Mouse (Mus musculus) heart, postnatal 25 days (tissue): ENCODE results near the gene Zc3h12c. TPM values are rescaled to one million over a fixed set of nuclear protein-coding genes. Genes with fewer than 3 reads are reported as not detected.
A peak's percentile ranks its signal among the peaks of the same experiment; 100 is the strongest.

Source experiments
- DNase-seq: peaks from one replicate; pipeline ENCODE4 v3.0.0; 2022; ENCODE audit warnings: low spot score
- intact Hi-C: fragments of 180-260 bp; cut with DNase I; formaldehyde crosslinking; loops from one replicate; pipeline ENCODE4 v1.15.1; 2025
- total RNA-seq, 2 experiments: library from RNA; stranded (reverse); gene quantifications; 2 replicates each; pipeline ENCODE4 v1.2.3; 2021

Gene Zc3h12c
- 1 to 10 TPM; 8.1 to 9.2 TPM for total RNA-seq

DNA sequence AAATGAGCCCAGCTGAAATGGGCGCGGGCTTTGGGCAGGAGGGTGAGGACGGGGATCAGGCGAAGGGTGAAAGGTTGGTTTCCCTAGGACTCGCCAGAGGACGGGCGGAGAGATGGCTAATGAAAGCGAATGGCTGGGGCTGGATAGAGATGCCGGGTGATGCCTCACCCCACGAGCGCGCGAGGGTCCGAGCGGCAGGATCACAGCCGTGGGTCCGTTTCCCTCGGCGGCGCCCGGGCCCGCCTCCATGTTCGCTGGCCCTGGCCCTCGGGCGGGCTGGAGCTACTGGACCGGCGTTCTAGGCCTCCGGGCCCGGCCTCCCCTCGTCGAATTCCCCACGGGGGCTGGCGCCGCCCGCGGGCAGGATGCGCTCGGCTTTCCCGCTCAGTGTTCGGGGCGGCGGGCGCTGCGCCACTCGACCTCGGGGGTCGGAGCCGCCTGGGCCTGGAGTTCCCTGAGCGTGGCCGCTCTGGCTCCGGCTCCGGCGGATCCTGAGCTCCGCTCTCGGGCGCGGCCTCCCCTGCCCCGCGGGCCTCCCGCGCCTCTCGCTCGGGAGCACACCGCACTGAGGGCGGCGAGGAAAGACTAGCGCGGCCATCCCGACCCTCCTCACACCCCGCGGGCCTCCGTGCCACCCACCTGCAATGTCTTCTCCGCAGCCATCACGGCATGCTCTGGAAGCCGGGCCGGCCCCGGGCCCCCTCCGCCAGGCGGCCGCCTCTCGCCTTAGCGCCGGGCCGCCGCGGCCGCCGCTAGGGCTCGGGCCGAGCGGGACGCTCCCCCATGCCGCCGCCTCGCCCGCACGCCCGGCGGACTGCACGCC, at the start of gene Zc3h12c:
Zc3h12c (minus strand) TSS at position 710 of the 823 bp plus-strand sequence.
- intact Hi-C loops, result loop anchor here (2.0 to 5.0 kb wide), 3 partner anchors 36 to 206 kb away; partner anchors contain the start of gene Fdx1
- peak; percentile 46 for DNase-seq

DNA sequence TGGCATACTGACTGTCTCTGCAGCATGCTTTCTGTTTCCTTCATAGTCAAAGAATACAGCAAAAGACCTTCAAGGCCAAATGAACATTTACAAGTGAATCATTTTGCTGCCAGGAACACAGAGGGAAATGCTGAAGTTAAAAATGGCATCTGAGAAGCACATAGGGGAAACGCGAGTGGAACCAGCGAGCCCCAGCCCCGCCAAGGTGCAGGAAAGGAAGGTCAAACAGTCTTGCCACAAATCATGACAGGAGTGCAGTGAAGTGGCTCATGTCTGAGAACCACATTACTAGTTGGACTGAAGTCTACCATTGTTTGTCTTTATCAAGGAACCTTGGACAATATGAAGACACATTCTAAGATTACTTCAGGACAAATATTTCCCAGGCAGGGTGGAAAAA, 49.3 kb upstream of the Zc3h12c start:
- intact Hi-C loops, result no loop called here
- no peak for DNase-seq

DNA sequence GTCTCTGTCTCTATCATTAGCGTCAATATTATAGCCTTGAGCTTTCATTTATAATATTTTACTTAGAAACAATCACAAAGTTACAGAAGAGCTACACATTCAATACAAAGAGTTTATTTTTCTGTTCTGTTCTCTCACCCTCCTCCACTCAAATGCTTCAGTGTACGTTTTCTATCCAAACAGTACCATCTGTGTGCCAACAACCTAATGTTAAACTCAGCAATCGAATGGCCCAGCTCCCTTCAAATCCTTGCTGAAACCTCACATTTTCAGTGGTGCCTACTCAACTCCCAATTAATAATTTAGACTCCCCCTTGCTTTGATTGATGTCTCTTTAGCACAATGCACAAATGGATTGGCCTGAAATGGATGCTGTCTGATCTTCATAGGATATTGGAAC, 46.9 kb upstream of the Zc3h12c start:
- intact Hi-C loops, result no loop called here
- DNase-seq, result no peak

DNA sequence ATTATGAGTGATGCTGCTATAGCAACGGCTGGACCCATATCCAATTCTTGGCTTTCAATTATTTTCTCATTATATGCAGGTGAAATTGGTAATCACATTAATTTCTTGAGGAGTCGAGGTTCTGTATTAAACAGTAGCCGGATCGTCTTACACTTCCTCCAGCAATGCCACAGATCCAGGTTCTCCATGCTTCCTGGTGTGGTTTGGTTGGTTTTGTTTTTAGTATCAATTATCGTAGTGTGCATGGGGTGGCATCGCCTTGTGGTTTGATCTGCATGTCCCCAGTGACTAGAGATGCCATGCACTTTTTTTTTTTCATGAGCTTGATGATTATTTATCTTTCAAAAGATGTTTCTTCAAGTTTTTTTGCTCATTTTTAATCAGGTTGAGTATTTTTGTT, 44.0 kb upstream of the Zc3h12c start:
- intact Hi-C loops, result no loop called here
- no peak for DNase-seq

DNA sequence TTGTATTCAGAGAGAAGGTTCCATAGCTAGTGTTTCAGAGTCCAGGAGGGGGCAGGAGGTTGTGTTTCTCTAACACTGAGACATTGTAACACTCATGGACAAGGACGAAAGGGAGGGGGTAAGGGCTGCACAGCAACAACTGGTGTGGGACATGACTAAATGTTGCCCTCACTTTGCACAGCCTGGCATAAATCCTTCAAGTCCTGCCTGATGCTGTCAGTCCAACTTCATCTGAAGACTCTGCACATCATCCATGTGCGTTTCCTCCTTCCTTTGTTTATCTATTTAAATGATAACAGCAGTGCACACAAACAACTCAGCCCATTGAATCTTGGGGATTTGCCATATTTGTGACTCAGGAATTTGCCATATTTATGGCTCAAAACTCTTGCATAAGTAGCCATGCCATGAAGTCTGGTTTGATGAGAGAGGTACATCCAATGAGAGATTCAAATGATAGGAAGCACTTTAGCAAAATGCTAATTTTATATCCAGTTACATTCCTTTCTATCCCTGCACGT, 40.2 kb upstream of the Zc3h12c start:
- intact Hi-C loops, result no loop called here
- DNase-seq, result no peak

DNA sequence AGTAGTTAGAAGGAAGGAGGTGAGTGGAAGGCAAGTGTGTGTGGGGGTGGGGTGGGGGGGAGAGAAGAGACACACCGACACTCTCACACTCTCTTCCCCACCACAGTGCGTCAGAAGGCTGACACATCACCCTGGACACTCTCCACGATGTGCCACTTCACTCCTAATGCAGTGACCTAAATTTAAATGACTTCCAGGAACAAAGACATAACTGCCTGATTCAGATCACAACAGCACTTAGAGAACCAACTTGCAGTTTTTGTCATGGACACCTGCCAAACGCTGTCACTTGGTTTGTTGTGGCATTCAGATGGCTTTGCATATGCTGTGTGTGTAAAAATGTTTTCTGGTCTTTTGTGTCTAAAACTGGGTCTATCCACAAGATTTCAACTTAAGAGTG, 34.8 kb upstream of the Zc3h12c start:
- DNase-seq, result no peak
- intact Hi-C loops, result no loop called here

DNA sequence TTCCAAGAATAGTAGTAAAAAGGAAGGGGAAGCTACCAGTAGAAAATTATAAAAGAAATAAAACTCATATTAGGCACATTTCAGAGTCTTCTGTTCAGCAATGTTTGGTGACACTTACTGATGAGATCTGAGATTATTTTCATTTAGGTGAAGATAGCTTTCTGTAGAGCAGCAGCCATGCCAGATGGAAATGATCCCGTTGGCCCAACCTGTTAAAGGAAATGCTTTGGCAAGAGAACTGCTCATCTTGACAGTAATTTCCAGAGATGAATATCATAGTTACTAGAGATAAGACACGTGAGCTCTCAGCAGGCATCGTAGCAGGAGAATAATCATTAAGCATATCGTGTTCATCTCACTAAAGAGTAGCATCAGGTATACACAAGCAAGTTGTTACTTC, 31.9 kb upstream of the Zc3h12c start:
- intact Hi-C loops, result no loop called here
- DNase-seq, result no peak

DNA sequence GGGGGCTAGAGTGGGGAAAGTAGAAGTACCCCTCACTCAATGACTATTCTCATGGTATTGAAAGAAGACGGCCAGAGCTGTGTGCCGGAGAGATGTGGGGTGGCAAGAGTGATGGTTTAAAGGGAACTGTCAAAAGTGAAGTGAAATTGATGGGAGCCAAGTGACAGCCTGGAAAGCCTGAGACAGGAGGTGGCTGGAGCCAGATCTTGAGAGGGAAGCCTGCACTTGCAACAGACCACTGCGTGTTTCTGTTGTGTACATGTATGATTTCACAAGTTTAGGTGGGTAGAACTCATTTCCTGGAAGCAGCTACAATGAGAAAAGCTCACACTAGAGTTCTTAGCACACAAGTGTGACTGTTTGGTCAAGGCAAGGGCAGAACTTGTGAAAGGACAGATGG, 27.5 kb upstream of the Zc3h12c start:
- DNase-seq, result no peak
- intact Hi-C loops, result no loop called here

DNA sequence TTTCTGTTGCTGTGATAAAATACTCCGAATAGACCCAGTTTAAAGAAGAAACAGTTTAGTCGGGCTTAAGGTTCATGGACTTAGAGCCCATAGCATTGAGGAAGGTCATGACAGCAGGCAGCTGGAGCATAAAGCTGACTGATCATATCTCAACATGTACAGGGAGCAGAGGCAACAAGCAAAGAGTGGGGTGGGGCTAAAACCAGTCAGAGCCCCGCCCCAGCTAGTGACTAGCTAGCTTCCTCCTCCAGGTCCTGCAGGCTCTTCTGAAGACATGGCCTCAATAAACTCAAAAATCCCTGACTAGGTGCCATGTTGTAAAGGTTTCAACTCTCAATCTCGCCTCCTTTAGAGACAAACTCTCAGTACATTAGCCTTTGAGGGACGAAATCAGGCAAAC, 25.5 kb upstream of the Zc3h12c start:
- DNase-seq, result no peak
- intact Hi-C loops, result no loop called here

DNA sequence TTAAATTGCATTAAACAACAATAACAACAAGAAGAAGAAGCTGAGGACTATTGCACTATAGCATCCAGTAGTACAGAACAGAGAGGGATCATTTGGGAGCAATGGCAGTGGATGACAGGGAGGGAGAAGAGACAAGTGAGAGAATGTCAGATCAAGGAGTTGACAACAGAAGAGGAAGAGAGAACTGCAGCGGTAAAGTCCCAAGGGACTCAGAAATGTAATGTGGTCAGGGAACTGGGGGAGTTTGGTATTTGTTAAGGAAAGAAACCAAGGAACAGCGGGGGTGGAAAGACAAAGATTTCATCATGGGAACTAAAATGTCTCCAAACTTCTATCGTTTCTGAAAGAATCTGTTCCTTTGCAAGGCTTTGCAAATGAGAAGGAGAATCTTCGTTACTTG, 22.5 kb upstream of the Zc3h12c start:
- intact Hi-C loops, result no loop called here
- DNase-seq, result no peak

DNA sequence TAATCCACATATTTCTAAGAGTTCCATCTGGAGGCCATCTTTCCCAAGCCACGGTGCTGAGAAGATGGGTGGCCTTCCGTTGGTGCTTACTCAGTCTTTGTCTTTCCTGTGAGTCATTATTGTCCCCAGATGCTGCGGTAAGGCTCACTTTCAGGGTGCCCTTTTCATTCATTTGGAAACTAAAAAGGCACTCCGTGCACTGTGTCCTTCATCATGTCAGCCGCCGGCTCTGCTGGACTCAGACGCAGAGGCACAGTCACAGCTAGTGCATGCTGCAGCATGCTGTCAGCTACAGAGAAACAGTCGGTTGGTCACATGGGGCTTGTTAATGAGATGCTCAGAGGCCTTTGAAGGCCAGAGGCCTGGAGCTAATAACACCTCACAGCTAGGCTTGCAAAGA, 19.7 kb upstream of the Zc3h12c start:
- no peak for DNase-seq
- intact Hi-C loops, result no loop called here

DNA sequence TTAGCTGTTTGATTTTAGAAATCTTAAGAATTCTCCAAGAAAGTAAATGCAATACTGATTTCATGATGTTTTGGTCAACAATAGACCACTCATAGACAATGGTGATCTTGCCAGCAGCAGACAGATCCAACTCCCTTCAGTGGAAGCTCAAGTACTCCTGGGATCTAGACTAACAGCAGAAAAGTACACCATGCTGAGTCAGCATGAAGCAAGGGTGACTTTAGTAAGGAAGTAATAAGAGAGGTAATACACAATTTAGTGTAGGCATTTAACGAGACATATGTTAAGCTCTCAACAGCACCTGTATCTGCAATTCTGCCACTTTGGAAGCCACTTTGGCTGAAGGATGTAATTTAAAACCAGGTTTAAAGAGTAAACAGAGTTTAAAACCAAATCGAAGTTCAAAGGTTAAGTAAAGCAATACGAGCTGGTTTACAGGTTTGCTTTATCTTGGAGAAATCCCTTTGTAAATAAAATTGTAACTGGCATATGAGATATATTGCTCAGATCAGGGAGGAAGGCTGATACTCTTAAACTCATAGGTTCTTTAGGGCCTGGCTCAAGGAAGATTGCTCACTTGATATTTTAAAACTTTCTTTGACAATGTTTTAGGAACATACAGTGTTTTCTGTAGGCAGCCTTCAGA, 18.0 kb upstream of the Zc3h12c start:
- DNase-seq, result no peak
- intact Hi-C loops, result no loop called here

DNA sequence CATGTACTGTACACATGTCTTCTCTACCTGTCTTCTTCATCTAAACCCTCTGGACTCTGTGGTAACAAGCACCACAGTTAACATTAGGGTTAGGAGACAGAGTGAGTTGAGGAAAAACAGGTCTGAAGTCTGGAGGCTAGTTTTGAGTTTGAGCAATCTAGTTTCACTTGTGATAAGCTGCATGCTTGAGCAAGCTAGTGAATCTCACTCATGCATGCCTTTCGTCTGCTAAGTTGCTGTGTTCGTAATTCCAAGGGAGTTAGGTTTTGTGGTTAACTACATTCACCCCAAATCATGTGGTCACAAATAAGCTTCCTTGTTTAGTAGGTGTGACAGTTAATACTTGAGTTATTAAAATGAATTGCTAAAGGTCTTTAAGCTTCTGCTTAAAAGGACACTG, 13.0 kb upstream of the Zc3h12c start:
- intact Hi-C loops, result no loop called here
- no peak for DNase-seq

DNA sequence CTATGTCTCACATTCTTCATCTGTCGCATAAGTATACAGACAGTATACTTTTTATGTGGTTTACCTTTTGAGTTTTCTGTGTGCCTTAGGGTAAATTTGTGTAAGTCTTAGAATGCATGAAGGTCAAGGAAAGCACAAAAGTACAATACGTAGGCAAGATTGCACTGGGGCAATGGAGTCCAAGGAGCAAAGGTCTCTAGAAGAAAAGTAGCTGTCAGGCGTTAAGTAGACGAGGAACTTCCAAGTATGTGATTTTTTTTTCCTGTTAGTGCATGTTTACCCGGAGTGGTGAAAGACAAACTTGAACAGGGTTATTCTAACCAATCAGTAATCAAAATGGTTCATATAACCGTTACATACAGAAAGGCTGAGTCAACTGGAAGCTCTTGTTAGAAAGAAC, 12.5 kb upstream of the Zc3h12c start:
- no peak for DNase-seq
- intact Hi-C loops, result no loop called here

DNA sequence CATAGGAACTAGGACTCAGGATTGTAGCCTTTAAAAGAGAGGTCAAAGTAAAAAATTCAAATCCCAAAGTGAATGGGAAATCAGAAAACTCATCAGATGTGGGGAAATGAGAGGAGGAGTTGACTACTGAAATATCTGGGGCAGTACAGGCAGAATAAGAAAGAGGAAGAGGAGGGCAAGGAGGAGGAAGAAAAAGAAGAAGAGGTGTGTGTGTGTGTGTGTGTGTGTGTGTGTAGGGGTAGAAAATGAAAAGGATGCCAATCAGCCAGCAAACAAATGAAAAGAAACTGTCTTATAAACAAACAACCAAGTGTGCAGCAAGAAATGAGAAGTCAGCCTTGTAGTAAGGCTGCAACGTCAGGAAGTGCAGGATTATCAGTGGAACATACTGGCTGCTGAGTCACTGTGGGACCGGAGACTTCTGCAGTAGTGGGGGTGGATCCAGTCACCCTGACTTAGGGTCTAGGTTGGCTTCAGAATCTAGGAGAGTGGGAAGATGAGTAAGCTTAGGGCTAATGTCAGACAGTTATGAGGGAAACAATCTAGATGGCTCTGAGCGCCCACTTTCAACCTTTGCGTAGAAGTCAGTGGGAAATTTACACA, 7.0 kb upstream of the Zc3h12c start:
- intact Hi-C loops, result no loop called here
- DNase-seq, result no peak

DNA sequence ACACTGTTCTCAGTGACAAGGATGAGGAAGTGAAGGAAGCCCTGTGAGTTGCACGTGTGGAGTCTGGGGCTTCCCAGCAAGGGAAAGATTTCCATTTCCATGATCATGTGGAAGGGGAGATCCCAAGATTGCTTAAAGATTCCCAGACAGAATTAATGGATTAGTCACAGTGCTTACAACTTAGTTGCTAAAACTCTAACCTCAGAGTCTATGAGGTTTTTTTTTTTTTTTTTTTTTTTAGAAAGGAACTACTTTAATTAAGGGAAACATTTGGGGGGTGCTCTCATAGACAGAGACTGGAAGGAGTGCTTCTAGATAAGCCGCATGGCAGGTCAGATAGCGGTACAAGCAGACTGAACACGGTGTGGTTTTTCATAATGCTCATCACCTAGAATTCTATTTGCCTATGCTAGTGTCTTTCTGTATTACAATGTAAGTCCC, 6.3 kb upstream of the Zc3h12c start:
- DNase-seq, result no peak
- intact Hi-C loops, result no loop called here

DNA sequence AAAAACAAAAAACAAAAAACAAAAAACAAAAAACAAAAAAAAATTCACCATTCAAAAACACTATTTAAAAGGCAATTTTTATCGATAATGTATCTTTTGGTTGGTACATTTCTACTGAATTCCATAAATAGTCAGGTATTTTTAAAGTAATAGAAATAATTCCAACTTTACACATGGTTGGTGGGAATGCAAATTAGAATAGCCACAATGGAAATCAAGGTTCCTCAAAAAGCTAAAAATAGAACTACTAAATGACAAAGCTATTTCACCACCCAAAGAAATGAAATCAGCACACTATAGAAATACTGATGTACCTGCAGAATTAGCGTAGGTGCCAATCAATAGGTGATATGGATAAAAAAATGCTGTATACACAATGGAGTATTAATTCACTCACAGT, 5.6 kb upstream of the Zc3h12c start:
- intact Hi-C loops, result no loop called here
- DNase-seq, result no peak

DNA sequence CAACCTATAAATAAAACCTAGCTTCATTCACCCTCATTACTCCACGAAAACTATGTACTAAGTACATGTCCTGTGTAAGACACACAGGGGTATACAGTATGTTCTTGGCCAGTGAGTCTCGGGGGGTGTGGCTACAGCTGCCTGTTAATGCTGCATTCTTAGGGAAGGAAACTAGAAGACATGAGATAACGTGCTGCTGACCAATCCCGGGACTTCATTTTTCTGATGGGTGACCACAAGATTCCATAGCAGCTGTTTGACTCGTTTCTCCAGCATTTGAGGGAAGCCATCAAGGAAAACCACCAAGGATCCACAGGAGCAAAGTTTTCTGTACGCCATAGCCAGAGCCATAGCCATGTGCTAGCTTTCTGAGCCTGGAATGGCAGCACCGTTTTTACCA, 4.2 kb upstream of the Zc3h12c start:
- DNase-seq, result no peak
- intact Hi-C loops, result no loop called here

DNA sequence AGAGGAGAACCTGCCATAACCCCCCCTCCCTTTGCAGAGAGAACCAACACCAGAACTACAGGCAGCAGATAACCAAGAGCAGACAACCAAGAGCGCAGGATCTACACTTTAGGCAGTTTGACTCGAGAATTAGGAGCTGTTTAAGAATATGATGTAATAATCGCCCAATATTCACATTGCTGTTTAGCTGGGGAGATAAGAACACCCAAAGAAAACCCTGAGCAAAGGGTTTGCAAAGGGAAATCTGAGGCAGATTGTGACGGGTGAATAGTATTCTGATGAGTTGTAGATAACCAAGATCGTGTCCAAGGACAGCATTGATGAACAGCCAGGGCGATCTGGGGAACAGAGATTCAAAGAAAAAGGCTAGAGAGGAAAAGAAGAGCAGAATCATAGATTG, 2.3 kb upstream of the Zc3h12c start:
- intact Hi-C loops, result no loop called here
- DNase-seq, result no peak

DNA sequence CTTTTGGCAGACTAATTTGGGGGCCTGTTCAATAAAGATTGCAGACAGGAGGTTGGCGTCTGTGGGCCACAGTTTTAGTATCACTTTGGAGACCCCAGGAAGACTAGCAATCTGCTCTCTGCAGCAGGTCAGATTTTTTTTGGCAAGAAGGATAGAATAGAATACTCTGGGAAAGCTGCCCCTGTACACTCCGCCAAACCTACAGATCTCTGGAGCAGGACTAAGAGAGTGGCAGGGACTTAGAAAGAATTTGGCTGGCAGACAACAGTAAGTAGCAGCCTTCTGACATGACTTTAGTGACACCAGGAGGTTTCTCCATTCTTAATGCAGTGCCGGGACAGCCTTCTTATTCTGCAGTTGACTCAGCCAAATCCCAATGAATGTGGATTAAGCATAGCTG, 1.8 kb upstream of the Zc3h12c start:
- DNase-seq, result no peak
- intact Hi-C loops, result no loop called here

DNA sequence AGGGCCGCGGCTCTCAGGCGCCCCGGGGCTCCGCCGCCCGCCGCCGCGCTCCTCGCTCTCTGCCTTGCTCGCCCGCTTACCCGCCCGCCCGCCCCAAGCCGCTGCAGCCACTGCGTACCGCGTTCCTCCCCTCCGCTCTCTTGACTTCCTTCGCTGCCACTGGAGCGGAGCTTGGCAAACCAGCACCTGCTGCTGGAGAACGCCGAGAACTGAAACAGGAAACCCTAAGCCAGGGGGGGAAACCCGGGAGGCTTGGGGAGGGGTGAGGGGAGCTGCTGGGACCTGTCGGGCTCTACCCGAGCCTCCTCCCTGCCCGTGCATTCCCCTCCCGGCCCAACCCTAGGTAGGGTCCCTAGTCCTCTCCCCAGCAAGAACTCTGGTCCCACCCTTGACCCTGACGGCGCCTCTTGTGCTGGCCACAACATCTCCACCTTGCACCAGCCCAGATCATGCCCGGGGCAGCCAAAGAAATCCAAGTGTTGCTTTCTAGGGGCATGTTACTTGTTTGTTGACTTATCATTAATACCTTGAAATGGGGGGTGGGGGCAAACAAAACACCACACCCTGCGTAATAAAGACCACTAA, 406 bp upstream of the Zc3h12c start:
- intact Hi-C loops, result loop anchor here (5.0 kb wide), 2 partner anchors 36 to 206 kb away; partner anchors contain the start of gene Fdx1
- DNase-seq, result peak; percentile 73
